Mouse (Mus musculus) cerebellum, adult 9-11 months (tissue): Measurements from ENCODE around the gene 4931428L18Rik.

ENCODE experiments used
- DNase-seq: peaks from one replicate; pipeline ENCODE4 v3.0.0; 2022

The 4931428L18Rik gene

GRCm38 (mm10) chr1:31150546-31150945 is 71.9 kb downstream of the 4931428L18Rik start:
- DNase-seq: no peak

- DNase-seq: no peak
These were observed 72.8 kb downstream of the 4931428L18Rik start for GRCm38 (mm10) chr1:31149671-31150070.

GRCm38 (mm10) chr1:31143571-31143970 is 78.9 kb downstream of the 4931428L18Rik start:
- DNase-seq: no peak

GRCm38 (mm10) chr1:31142288-31143094 is 80.0 kb downstream of the 4931428L18Rik start:
- no peak for DNase-seq

- no peak for DNase-seq
These were observed 84.1 kb downstream of the 4931428L18Rik start for GRCm38 (mm10) chr1:31138387-31138786.

- DNase-seq: no peak
These were observed 109.0 kb downstream of the 4931428L18Rik start for GRCm38 (mm10) chr1:31113466-31113865.

- DNase-seq: no peak
These were observed 114.5 kb downstream of the 4931428L18Rik start for GRCm38 (mm10) chr1:31107961-31108360.

GRCm38 (mm10) chr1:31102863-31103657 is 119.4 kb downstream of the 4931428L18Rik start:
- DNase-seq: peak; percentile 6

GRCm38 (mm10) chr1:31102280-31102679 is 120.2 kb downstream of the 4931428L18Rik start:
- no peak for DNase-seq

GRCm38 (mm10) chr1:31097208-31097607 is 125.3 kb downstream of the 4931428L18Rik start:
- DNase-seq: no peak

- DNase-seq: no peak
These were observed 126.1 kb downstream of the 4931428L18Rik start for GRCm38 (mm10) chr1:31096466-31096793.

GRCm38 (mm10) chr1:31095706-31096465 is 126.6 kb downstream of the 4931428L18Rik start:
- no peak for DNase-seq

GRCm38 (mm10) chr1:31094792-31095191 is 127.7 kb downstream of the 4931428L18Rik start:
- DNase-seq: no peak

GRCm38 (mm10) chr1:31093939-31094338 is 128.5 kb downstream of the 4931428L18Rik start:
- DNase-seq: no peak

- no peak for DNase-seq
These were observed 133.8 kb downstream of the 4931428L18Rik start for GRCm38 (mm10) chr1:31088686-31089085.

GRCm38 (mm10) chr1:31072523-31073370 is 149.7 kb downstream of the 4931428L18Rik start:
- DNase-seq: no peak

- DNase-seq: no peak
These were observed 151.3 kb downstream of the 4931428L18Rik start for GRCm38 (mm10) chr1:31071209-31071608.

- DNase-seq: no peak
These were observed 157.4 kb downstream of the 4931428L18Rik start for GRCm38 (mm10) chr1:31064817-31065740.

- DNase-seq: no peak
These were observed 162.7 kb downstream of the 4931428L18Rik start for GRCm38 (mm10) chr1:31059806-31060205.

- no peak for DNase-seq
These were observed 163.6 kb downstream of the 4931428L18Rik start for GRCm38 (mm10) chr1:31058861-31059351.

- no peak for DNase-seq
These were observed 164.3 kb downstream of the 4931428L18Rik start for GRCm38 (mm10) chr1:31058196-31058595.
